Mouse (Mus musculus): ENCODE measurements around the gene Rnf11.

Rnf11 gene

DNA sequence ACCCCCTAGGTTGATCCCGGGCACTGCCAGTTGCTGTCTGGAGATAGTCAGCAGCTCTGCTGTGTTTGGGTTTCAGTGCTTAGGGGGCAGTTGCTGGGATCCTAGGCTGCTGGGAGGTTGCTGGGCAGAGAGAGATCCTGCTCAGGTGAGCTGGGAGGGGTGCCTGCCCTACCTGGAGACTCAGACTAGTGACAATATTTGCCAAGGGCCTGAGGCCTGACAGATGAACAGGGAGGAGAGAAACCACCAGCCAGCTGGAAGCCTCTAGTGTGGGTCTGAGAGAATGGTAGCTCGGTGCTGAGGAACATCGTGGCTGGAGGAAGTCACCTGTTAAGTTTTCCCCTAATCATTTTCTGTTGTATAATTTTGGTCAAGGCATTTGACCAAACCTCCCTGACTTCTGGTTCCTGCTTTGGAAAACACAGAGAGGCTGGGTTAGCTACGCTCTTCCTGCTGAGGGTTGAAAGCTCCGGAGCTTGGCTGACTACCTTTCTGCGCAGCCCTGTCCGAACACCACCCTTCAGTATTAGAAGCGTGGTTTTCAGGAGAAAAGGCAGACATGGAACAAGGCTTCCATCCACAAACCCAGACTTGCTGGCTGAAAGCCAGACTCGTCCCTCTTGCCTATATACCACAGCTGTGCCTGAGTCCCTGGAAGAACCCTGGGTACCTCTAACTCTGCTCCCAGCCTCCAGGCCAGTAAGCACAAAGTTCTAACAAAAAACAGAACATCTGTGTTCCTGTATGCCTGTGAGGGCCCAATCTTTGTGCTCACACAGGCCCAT is 76.6 kb downstream of the Rnf11 start:
- WGBS = 77% methylated on average over 9 of the region's 9 CpGs

DNA sequence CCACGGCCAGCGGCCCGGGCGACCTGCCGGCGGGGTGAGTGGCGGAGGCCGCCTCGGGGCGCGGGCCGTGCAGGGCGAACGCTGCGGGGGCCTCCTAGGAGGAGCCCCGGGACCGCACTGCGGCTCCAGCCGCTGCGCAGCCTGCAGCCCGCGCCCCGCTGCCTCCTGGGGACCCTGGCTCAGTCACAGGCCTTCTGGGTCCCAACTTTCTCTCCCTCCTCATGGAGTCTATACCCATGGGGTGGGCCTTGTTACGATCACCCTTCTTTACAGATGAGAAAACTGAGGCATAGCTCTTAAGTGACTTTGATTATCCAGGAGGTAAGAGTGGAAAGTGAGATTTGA is 77.4 kb downstream of the Rnf11 start:
- WGBS = 4% methylated on average over 24 of the region's 24 CpGs

GRCm38 (mm10) chr4:109406486-109407175 is 77.9 kb downstream of the Rnf11 start, which contains the start of gene Ttc39a:
TSS of gene Ttc39a (plus strand) at chr4:109406623.
- 1% methylated on average over 53 of the region's 56 CpGs for WGBS

DNA sequence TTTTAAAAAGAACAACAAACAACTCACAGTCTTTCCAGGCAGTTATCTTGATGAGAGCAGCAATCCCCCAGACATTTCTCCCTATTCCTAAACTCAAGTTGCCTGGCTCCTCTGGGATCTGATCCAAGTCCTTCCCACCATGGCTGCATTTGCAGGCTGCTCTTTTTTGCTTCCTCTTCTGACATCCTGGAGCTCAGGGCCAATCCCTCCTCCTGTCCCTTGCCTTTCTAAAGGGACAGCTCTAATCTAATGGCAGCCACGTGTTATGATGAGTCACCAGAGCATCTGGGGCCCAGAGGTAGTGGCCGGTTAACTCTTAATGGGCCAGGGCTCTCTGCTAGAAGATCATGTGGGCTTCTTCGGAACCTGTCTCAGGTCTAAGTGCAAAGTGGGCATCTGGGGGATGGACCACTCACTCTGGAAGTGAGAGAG is 78.5 kb downstream of the Rnf11 start:
- 14% methylated on average over 3 of the region's 3 CpGs for WGBS

- 64% methylated on average over 8 of the region's 8 CpGs for WGBS
Measured at GRCm38 (mm10) chr4:109405415-109405814, 79.1 kb downstream of the Rnf11 start.

DNA sequence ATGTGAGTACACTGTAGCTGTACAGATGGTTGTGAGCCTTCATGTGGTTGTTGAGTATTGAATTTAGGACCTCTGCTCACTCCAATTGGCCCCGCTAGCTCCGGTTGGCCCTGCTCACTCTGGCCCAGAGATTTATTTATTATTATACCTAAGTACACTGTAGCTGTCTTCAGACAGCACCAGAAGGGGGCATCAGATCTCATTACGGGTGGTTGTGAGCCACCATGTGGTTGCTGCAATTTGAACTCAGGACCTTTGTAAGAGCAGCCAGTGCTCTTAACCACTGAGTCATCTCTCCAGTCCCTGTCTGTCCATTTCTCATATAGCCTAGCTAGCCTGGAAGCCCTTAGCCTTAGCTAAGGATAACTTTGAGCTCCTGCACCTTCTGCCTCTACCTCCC is 79.6 kb downstream of the Rnf11 start:
- 90% methylated on average over 3 of the region's 3 CpGs for WGBS

DNA sequence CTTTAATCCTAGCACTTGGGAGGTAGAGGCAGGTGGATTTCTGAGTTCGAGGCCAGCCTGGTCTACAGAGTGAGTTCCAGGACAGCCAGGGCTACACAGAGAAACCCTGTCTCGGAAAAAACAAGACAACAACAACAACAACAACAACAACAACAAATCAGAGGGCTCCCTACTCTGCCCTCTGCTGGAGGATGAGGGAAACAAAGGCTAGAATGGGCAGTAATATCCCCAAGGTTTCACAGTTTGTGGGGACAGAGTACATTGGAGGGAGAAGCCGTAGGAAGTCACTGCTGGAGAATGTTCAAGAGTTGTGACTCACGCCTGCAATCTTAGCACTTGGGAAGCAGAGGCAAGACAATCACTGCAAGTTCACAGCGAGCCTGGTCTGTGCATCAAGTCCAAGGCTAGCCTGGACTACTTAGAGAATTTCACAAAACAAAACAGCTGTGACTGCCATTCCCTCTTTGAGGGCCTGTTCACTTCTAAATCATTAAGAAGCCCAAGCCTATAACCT is 83.3 kb downstream of the Rnf11 start:
- WGBS = 70% methylated on average over 5 of the region's 5 CpGs
